Comparison of ENCODE assay signal across 9 mouse cellular contexts in the genomic region with DNA sequence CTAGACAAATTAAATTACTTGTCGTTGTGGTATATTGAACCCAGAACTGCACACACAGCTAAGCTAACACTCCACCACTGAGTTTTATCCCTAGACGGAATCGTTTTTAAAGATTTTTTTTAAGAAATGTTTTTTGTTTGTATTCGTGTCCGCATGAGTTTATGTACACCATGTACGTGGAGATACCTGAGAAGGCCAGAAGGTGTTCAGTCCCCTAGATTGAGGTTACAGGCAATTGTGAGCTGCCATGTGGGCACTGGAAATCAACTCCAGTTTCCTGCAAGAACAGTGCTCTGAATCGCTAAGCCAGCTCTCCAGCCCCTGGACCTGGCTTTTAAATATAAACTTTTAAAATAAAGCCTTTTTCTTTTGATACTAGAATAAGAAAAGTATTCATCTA. TPM values are rescaled to one million over a fixed set of nuclear protein-coding genes. Genes with fewer than 3 reads are reported as not detected.
DNase-seq lines count a peak whose midpoint lies in the region; ATAC-seq and TF ChIP-seq lines count a peak whose summit lies in the region.
"Had no signal": no experiment of that assay in that cellular context is flagged by ENCODE, and none has a peak within 500 bp of the region (broad histone marks: within the 10 kb centered on the region; RNA-seq: fewer than 3 reads in every experiment).

No protein-coding gene starts in this region.

- peak overlapping the region; percentile 99; the same call in 1 of the 2 replicates for H3K4me3 ChIP-seq in E14TG2a.4 (replicated peaks; ENCODE audit: low read length)
- H3K4me3 ChIP-seq in forebrain, postnatal 0 days (ENCODE audit: low read depth, low read length), result peak overlapping the region; percentile 96
- H3K4me3 ChIP-seq in liver, embryonic 13.5 days (replicated peaks), result peak overlapping the region; percentile 99

- TF ChIP-seq CTCF in E14TG2a.4 (conservative IDR thresholded peaks at IDR 0.05; ENCODE audit: low read length), result no peak
- TF ChIP-seq CTCF in forebrain, postnatal 0 days (IDR thresholded peaks at IDR 0.05; ENCODE audit: low read depth), result no peak

- intact Hi-C loops in heart, postnatal 36 days (cut with DNase I), result loop anchor here (1.0 to 2.0 kb wide), 2 partner anchors 25 to 204 kb away; a partner anchor contains a TSS
- intact Hi-C loops in left cerebral cortex, postnatal 10 days (cut with DNase I), result loop anchor here (1.0 to 10.0 kb wide), 2 partner anchors 29 to 194 kb away; no protein-coding TSS in a partner anchor

- ATAC-seq in forebrain, postnatal 0 days, result no peak
- no peak for ATAC-seq in liver, embryonic 13.5 days (ENCODE audit: low read depth)

- H3K4me2 ChIP-seq in forebrain, postnatal 0 days (ENCODE audit: low read depth), result peak overlapping the region; percentile 55
- peak overlapping the region; percentile 98 for H3K4me2 ChIP-seq in liver, embryonic 13.5 days

- H3K27ac ChIP-seq in forebrain, postnatal 0 days (ENCODE audit: low read depth, low read length), result no peak overlapping the region
- H3K27ac ChIP-seq in liver, embryonic 13.5 days, result no peak overlapping the region

- H3K9me3 ChIP-seq in E14TG2a.4 (ENCODE audit: low read length), result no peaks in the 10 kb centered on the region
- no peaks in the 10 kb centered on the region for H3K9me3 ChIP-seq in forebrain, postnatal 0 days (ENCODE audit: low read length)
- no peaks in the 10 kb centered on the region for H3K9me3 ChIP-seq in liver, embryonic 13.5 days (replicated peaks)

- H3K27me3 ChIP-seq in E14TG2a.4 (ENCODE audit: insufficient read depth, low read length), result peaks cover 9% of the 10 kb centered on the region
- no peaks in the 10 kb centered on the region for H3K27me3 ChIP-seq in forebrain, postnatal 0 days (ENCODE audit: insufficient read depth, low read length)
- no peaks in the 10 kb centered on the region for H3K27me3 ChIP-seq in liver, embryonic 13.5 days

- peaks cover 28% of the 10 kb centered on the region for H3K4me1 ChIP-seq in E14TG2a.4 (replicated peaks; ENCODE audit: low read depth, low read length)
- peaks cover 10% of the 10 kb centered on the region for H3K4me1 ChIP-seq in forebrain, postnatal 0 days (ENCODE audit: insufficient read depth)
- H3K4me1 ChIP-seq in liver, embryonic 13.5 days (replicated peaks), result peaks cover 21% of the 10 kb centered on the region

- 73% methylated on average over 7 of the region's 7 CpGs for WGBS in forebrain, postnatal 0 days
- WGBS in liver, embryonic 13.5 days (ENCODE audit: insufficient replicate concordance), result 70% methylated on average over 7 of the region's 7 CpGs

- no peaks in the 10 kb centered on the region for H3K36me3 ChIP-seq in E14TG2a.4 (ENCODE audit: insufficient read depth, low read length)
- no peaks in the 10 kb centered on the region for H3K36me3 ChIP-seq in forebrain, postnatal 0 days (ENCODE audit: insufficient read depth)
- H3K36me3 ChIP-seq in liver, embryonic 13.5 days, result no peaks in the 10 kb centered on the region

- peak overlapping the region; percentile 96 for H3K9ac ChIP-seq in forebrain, postnatal 0 days
- H3K9ac ChIP-seq in liver, embryonic 13.5 days, result peak overlapping the region; percentile 90

- peak; percentile 61 for DNase-seq in heart, adult 11 months
- no peak for DNase-seq in heart, postnatal 36 days
- no peak for DNase-seq in forebrain, postnatal 0 days
- no peak for DNase-seq in liver, embryonic 13.5 days
- DNase-seq in thymus, postnatal 36 days, result no peak
- no peak for DNase-seq in left cerebral cortex, postnatal 10 days (ENCODE audit: extremely low spot score in 1 of 2, low spot score in 2 of 2)
- DNase-seq in spleen, postnatal 14 days (ENCODE audit: low spot score in 2 of 2), result no peak

RNA-seq across cellular contexts. Expression of a gene that starts 2.1 kb away (rescaled TPM):
- 10 to 100 TPM; 43.6 to 46.0 TPM for total RNA-seq in heart, postnatal 36 days (2021)
- 46.7 and 58.9 TPM in 2 replicates for total RNA-seq in forebrain, postnatal 0 days (2014; rRNA removed)
- 6.1 and 11.3 TPM in 2 replicates for polyA plus RNA-seq in forebrain, postnatal 0 days (2015; fragmentation: Nextera tagmentation; extraction: Ambion mirVana)
- polyA plus RNA-seq in liver, embryonic 13.5 days (2015; fragmentation: Nextera tagmentation; extraction: Ambion mirVana), result 5.6 and 6.3 TPM in 2 replicates
- 10 to 100 TPM; 69.3 to 70.1 TPM for total RNA-seq in left cerebral cortex, postnatal 10 days (2021)

RNA-seq across cellular contexts. Expression of a gene that starts 15.2 kb away (rescaled TPM):
- total RNA-seq in heart, postnatal 36 days (2021), result under 1 TPM in 1 of 2 experiments, not detected in 1; 0.14 TPM
- not detected in 2 replicates for total RNA-seq in forebrain, postnatal 0 days (2014; rRNA removed)
- not detected in 2 replicates for polyA plus RNA-seq in forebrain, postnatal 0 days (2015; fragmentation: Nextera tagmentation; extraction: Ambion mirVana)
- polyA plus RNA-seq in liver, embryonic 13.5 days (2015; fragmentation: Nextera tagmentation; extraction: Ambion mirVana), result not detected in 2 replicates
- under 1 TPM in 1 of 2 experiments, not detected in 1; 0.22 TPM for total RNA-seq in left cerebral cortex, postnatal 10 days (2021)
- total RNA-seq: gastrocnemius, postnatal 14 days had no signal
